Mouse (Mus musculus) brain, embryonic 14.5 days (tissue): Measurements from ENCODE around the gene Rbbp5.

ENCODE experiments used
- CTCF ChIP-seq: fragments of 200-500 bp; IDR thresholded peaks from 2 replicates; pipeline ENCODE4 v1.5.1; 2012; ENCODE audit warnings: inconsistent platforms, mild to moderate bottlenecking, moderate library complexity, borderline replicate concordance; ENCODE audit not compliant: insufficient read depth, insufficient read length; ENCODE audit errors: extremely low read depth
- POLR2A ChIP-seq: fragments of 200-500 bp; IDR thresholded peaks from 2 replicates; pipeline ENCODE4 v1.6.1; 2012; ENCODE audit warnings: mild to moderate bottlenecking, inconsistent platforms, borderline replicate concordance; ENCODE audit not compliant: poor library complexity, insufficient read depth, insufficient read length, severe bottlenecking; ENCODE audit errors: extremely low read depth

- no peak for TF ChIP-seq CTCF
- TF ChIP-seq POLR2A, result no peak
These were observed 2.3 kb downstream of the Rbbp5 start for GRCm38 (mm10) chr1:132479438-132479837.
